Mouse (Mus musculus) limb, embryonic 10.5 days (tissue): ENCODE data around the gene Pigx. TPM values are rescaled to one million over a fixed set of nuclear protein-coding genes. Genes with fewer than 3 reads are reported as not detected.
"Not testable (repeated sequence)": the region's sequence is repeated elsewhere in the genome, so short reads cannot be mapped to it uniquely, and the experiment has no call there.

Source experiments
- DNase-seq: peaks from one replicate; pipeline ENCODE4 v3.0.0-alpha.2; 2017; ENCODE audit warnings: low spot score
- H3K27ac ChIP-seq: fragments of 300-500 bp; sonication (generic); 2 replicates; pipeline ENCODE4 v1.5.1; 2016; ENCODE audit warnings: mild to moderate bottlenecking
- H3K27me3 ChIP-seq: fragments of 300-500 bp; sonication (generic); 2 replicates; pipeline ENCODE4 v1.6.1; 2016; ENCODE audit warnings: low read depth, mild to moderate bottlenecking; ENCODE audit not compliant: poor library complexity, severe bottlenecking
- H3K36me3 ChIP-seq: fragments of 300-500 bp; sonication (generic); 2 replicates; pipeline ENCODE4 v1.6.1; 2016; ENCODE audit warnings: mild to moderate bottlenecking, moderate library complexity
- H3K4me1 ChIP-seq: fragments of 300-500 bp; sonication (generic); 2 replicates; pipeline ENCODE4 v1.6.1; 2016
- H3K4me3 ChIP-seq: fragments of 300-500 bp; sonication (generic); 2 replicates; pipeline ENCODE4 v1.5.1; 2016; ENCODE audit warnings: mild to moderate bottlenecking, moderate library complexity
- H3K9me3 ChIP-seq: fragments of 300-500 bp; sonication (generic); replicated peaks from 2 replicates; pipeline ENCODE4 v1.6.1; 2016; ENCODE audit warnings: mild to moderate bottlenecking
- WGBS: fragments of 180-500 bp; shearing (Covaris S2); methylation state at CpG from one replicate; pipeline ENCODE4 v1.1.7; 2016; 5-methylcytosine and 5-hydroxymethylcytosine counted together
- polyA plus RNA-seq: library from polyadenylated mRNA; unstranded; fragments of >200 nt; fragmentation: Nextera tagmentation; extraction: Ambion mirVana; gene quantifications from 2 replicates; pipeline ENCODE4 v1.2.1, GENCODE M21; 2016

Pigx gene
- polyA plus RNA-seq, 1 experiment from 2014 or later: 150 TPM

- peaks cover 53% of the 10 kb centered on the region for H3K36me3 ChIP-seq
- DNase-seq: no peak
- no peaks in the 10 kb centered on the region for H3K9me3 ChIP-seq
- WGBS: 91% methylated on average over 13 of the region's 13 CpGs
- H3K4me3 ChIP-seq: no peak overlapping the region
- peaks cover 15% of the 10 kb centered on the region for H3K4me1 ChIP-seq
- H3K27me3 ChIP-seq: no peaks in the 10 kb centered on the region
- no peak overlapping the region for H3K27ac ChIP-seq
These were observed 2.8 kb upstream of the Pigx start for GRCm38 (mm10) chr16:32102295-32102694.

GRCm38 (mm10) chr16:32098897-32099637 is 473 bp downstream of the Pigx start:
- no peak for DNase-seq
- Histone ChIP-seq H3K27me3 (no peaks in the 10 kb centered on the region), H3K4me3 (peak overlapping the region; percentile 92), H3K9me3 (no peaks in the 10 kb centered on the region), H3K4me1 (peaks cover 15% of the 10 kb centered on the region), H3K27ac (peak overlapping the region; percentile 96), H3K36me3 (peaks cover 43% of the 10 kb centered on the region)
- WGBS: under 1% methylated on average over 39 of the region's 39 CpGs

GRCm38 (mm10) chr16:32097757-32098156 is 1.8 kb downstream of the Pigx start:
- DNase-seq, H3K9me3 ChIP-seq, H3K27me3 ChIP-seq, H3K4me3 ChIP-seq, H3K27ac ChIP-seq: not testable (repeated sequence)
- Histone ChIP-seq H3K4me1 (peaks cover 15% of the 10 kb centered on the region), H3K36me3 (peaks cover 33% of the 10 kb centered on the region)
- WGBS: 88% methylated on average over 2 of the region's 2 CpGs

GRCm38 (mm10) chr16:32091466-32091865 is 8.1 kb downstream of the Pigx start:
- H3K4me3 ChIP-seq: no peak overlapping the region
- H3K27ac ChIP-seq: no peak overlapping the region
- H3K36me3 ChIP-seq: peaks cover 83% of the 10 kb centered on the region
- WGBS: 95% methylated on average over 7 of the region's 7 CpGs
- peaks cover 1% of the 10 kb centered on the region; the same call in 1 of the 2 replicates for H3K4me1 ChIP-seq
- no peaks in the 10 kb centered on the region for H3K9me3 ChIP-seq
- no peaks in the 10 kb centered on the region for H3K27me3 ChIP-seq
- DNase-seq: no peak

GRCm38 (mm10) chr16:32087629-32088443 is 11.7 kb downstream of the Pigx start:
- peaks cover 4% of the 10 kb centered on the region; the same call in 1 of the 2 replicates for H3K4me1 ChIP-seq
- H3K27me3 ChIP-seq: no peaks in the 10 kb centered on the region
- DNase-seq: no peak
- H3K9me3 ChIP-seq: no peaks in the 10 kb centered on the region
- WGBS: 87% methylated on average over 17 of the region's 17 CpGs
- H3K4me3 ChIP-seq: no peak overlapping the region
- H3K27ac ChIP-seq: no peak overlapping the region
- H3K36me3 ChIP-seq: peaks cover 94% of the 10 kb centered on the region

GRCm38 (mm10) chr16:32078991-32079511 is 20.5 kb downstream of the Pigx start, which contains the start of gene Pak2:
TSS of gene Pak2 (minus strand) at chr16:32079342.
- peak; percentile 95 for DNase-seq
- no peaks in the 10 kb centered on the region for H3K27me3 ChIP-seq
- WGBS: under 1% methylated on average over 58 of the region's 60 CpGs
- H3K4me1 ChIP-seq: peaks cover 19% of the 10 kb centered on the region
- peaks cover 27% of the 10 kb centered on the region for H3K36me3 ChIP-seq
- H3K4me3 ChIP-seq: peak within 1 kb of the TSS; percentile 96
- peak within 1 kb of the TSS; percentile 99 for H3K27ac ChIP-seq
- H3K9me3 ChIP-seq: no peaks in the 10 kb centered on the region

GRCm38 (mm10) chr16:32078408-32078990 is 21.0 kb downstream of the Pigx start:
- peaks cover 19% of the 10 kb centered on the region for H3K4me1 ChIP-seq
- H3K27me3 ChIP-seq: no peaks in the 10 kb centered on the region
- H3K27ac ChIP-seq: peak overlapping the region; percentile 99
- WGBS: under 1% methylated on average over 30 of the region's 30 CpGs
- DNase-seq: peak; percentile 82
- H3K4me3 ChIP-seq: peak overlapping the region; percentile 96
- peaks cover 23% of the 10 kb centered on the region for H3K36me3 ChIP-seq
- H3K9me3 ChIP-seq: no peaks in the 10 kb centered on the region

- no peak for DNase-seq
- Histone ChIP-seq H3K9me3 (no peaks in the 10 kb centered on the region), H3K4me3 (peak overlapping the region; percentile 96), H3K4me1 (peaks cover 19% of the 10 kb centered on the region), H3K27me3 (no peaks in the 10 kb centered on the region), H3K36me3 (peaks cover 23% of the 10 kb centered on the region), H3K27ac (peak overlapping the region; percentile 99)
- 19% methylated on average over 13 of the region's 13 CpGs for WGBS
These were observed 21.7 kb downstream of the Pigx start for GRCm38 (mm10) chr16:32077648-32078407.

GRCm38 (mm10) chr16:32076406-32076805 is 23.1 kb downstream of the Pigx start:
- H3K4me1 ChIP-seq: peaks cover 19% of the 10 kb centered on the region
- WGBS: 96% methylated on average over 3 of the region's 3 CpGs

GRCm38 (mm10) chr16:32075762-32076161 is 23.8 kb downstream of the Pigx start:
- no peak overlapping the region for H3K4me3 ChIP-seq
- no peak for DNase-seq
- H3K4me1 ChIP-seq: peaks cover 19% of the 10 kb centered on the region
- H3K36me3 ChIP-seq: peaks cover 16% of the 10 kb centered on the region
- 57% methylated on average over 1 of the region's 1 CpGs for WGBS
- H3K27me3 ChIP-seq: no peaks in the 10 kb centered on the region
- H3K27ac ChIP-seq: no peak overlapping the region
- H3K9me3 ChIP-seq: no peaks in the 10 kb centered on the region

More at GRCm38 (mm10) chr16:32076406-32076805, 23.1 kb downstream of the Pigx start:
- H3K27ac ChIP-seq: no peak overlapping the region
- no peak for DNase-seq
- no peaks in the 10 kb centered on the region for H3K9me3 ChIP-seq
- no peaks in the 10 kb centered on the region for H3K27me3 ChIP-seq
- H3K4me3 ChIP-seq: no peak overlapping the region
- peaks cover 16% of the 10 kb centered on the region for H3K36me3 ChIP-seq

- not testable (repeated sequence) for H3K27me3 ChIP-seq, H3K4me1 ChIP-seq, H3K36me3 ChIP-seq, H3K4me3 ChIP-seq, H3K9me3 ChIP-seq, H3K27ac ChIP-seq, DNase-seq
- 88% methylated on average over 4 of the region's 4 CpGs for WGBS
These were observed 29.5 kb downstream of the Pigx start for GRCm38 (mm10) chr16:32070070-32070469.
